Mouse (Mus musculus) hematopoietic multipotent progenitor cell, adult 10-12 weeks (in vitro differentiated cells): ENCODE results near the gene Emc10. TPM values are rescaled to one million over a fixed set of nuclear protein-coding genes. Genes with fewer than 3 reads are reported as not detected.

Experiments
- polyA plus RNA-seq: library from polyadenylated mRNA; stranded (reverse); fragments of >175 nt; gene quantifications from 2 replicates; pipeline ENCODE4 v1.2.3, GENCODE M21; 2012; ENCODE audit warnings: low replicate concordance

Gene Emc10
- 279 and 432 TPM in 2 replicates for polyA plus RNA-seq

GRCm38 (mm10) chr7:44495992-44496770 lies at the start of gene Emc10, which contains the start of gene Fam71e1:
Gene Emc10 (minus strand): TSS chr7:44496529.
Gene Fam71e1 (plus strand): TSS chr7:44496581.

GRCm38 (mm10) chr7:44531946-44532732 lies 35.8 kb upstream of the Emc10 start, which contains the start of gene Spib:
Gene Spib (minus strand): TSS chr7:44532071.

GRCm38 (mm10) chr7:44524502-44524901 lies 28.2 kb upstream of the Emc10 start, which contains the start of gene Mybpc2:
Gene Mybpc2 (minus strand): TSS chr7:44524656.

GRCm38 (mm10) chr7:44467811-44468411 lies 28.4 kb downstream of the Emc10 start, which contains the start of gene Josd2:
Gene Josd2 (plus strand): TSS chr7:44467980.

GRCm38 (mm10) chr7:44465111-44465510 lies 31.2 kb downstream of the Emc10 start, which contains the start of gene Aspdh:
Gene Aspdh (plus strand): TSS chr7:44465391.

Other genes starting within 250 kb of the Emc10 start
- 0.10 TPM in 1 of 2 replicates, not detected in the other for gene 1700028J19Rik, start 249.8 kb downstream of the Emc10 start, polyA plus RNA-seq
- gene 2410002F23Rik, start 249.8 kb downstream of the Emc10 start, polyA plus RNA-seq = 155 and 164 TPM in 2 replicates
- gene Acp4, start 239.2 kb downstream of the Emc10 start, polyA plus RNA-seq = not detected in 2 replicates
- not detected in 2 replicates for gene Gm15517, start 235.1 kb downstream of the Emc10 start, polyA plus RNA-seq
- 1.6 and 1.7 TPM in 2 replicates for gene Clec11a, start 189.6 kb downstream of the Emc10 start, polyA plus RNA-seq
- 36.0 and 52.3 TPM in 2 replicates for gene Shank1, start 186.3 kb downstream of the Emc10 start, polyA plus RNA-seq
- 0.90 and 1.6 TPM in 2 replicates for gene Syt3, start 112.4 kb downstream of the Emc10 start, polyA plus RNA-seq
- 0.36 and 0.40 TPM in 2 replicates for gene 1700008O03Rik, start 110.7 kb downstream of the Emc10 start, polyA plus RNA-seq
- gene Lrrc4b, start 67.5 kb downstream of the Emc10 start, polyA plus RNA-seq = not detected in 2 replicates
- gene Aspdh, start 31.1 kb downstream of the Emc10 start, polyA plus RNA-seq = not detected in 2 replicates
- 245 and 532 TPM in 2 replicates for gene Josd2, start 28.5 kb downstream of the Emc10 start, polyA plus RNA-seq
- 18.2 and 39.1 TPM in 2 replicates for gene Fam71e1, start 52 bp upstream of the Emc10 start, polyA plus RNA-seq
- gene Mybpc2, start 28.1 kb upstream of the Emc10 start, polyA plus RNA-seq = 0.61 and 1.4 TPM in 2 replicates
- gene Spib, start 35.5 kb upstream of the Emc10 start, polyA plus RNA-seq = 694 and 1,266 TPM in 2 replicates
- 150 and 176 TPM in 2 replicates for gene Pold1, start 52.3 kb upstream of the Emc10 start, polyA plus RNA-seq
- gene Nr1h2, start 57.4 kb upstream of the Emc10 start, polyA plus RNA-seq = 388 and 706 TPM in 2 replicates
- gene Napsa, start 75.9 kb upstream of the Emc10 start, polyA plus RNA-seq = 103 and 215 TPM in 2 replicates
- 10.8 and 21.7 TPM in 2 replicates for gene Kcnc3, start 94.1 kb upstream of the Emc10 start, polyA plus RNA-seq
- 0.33 and 0.61 TPM in 2 replicates for gene Myh14, start 174.3 kb upstream of the Emc10 start, polyA plus RNA-seq
- gene Izumo2, start 212.2 kb upstream of the Emc10 start, polyA plus RNA-seq = not detected in 2 replicates